Mouse (Mus musculus) liver, embryonic 12.5 days (tissue): ENCODE measurements at regions not wholly inside any gene's neighbourhood (a gene's known extent, or its start where the extent isn't known, plus 50 kb on each side); places are given as distances from the start of the nearest gene placed in this dataset.

Experiments
- ATAC-seq: fragments of 200-750 bp; cut with Nextera tagmentation; 2 replicates; pipeline ENCODE4 v1.8.0; 2017; ENCODE audit warnings: moderate number of reproducible peaks, mild to moderate bottlenecking, moderate library complexity
- H3K27ac ChIP-seq: fragments of 300-500 bp; sonication (generic); 2 replicates; pipeline ENCODE4 v1.5.1; 2016; ENCODE audit warnings: mild to moderate bottlenecking
- H3K27me3 ChIP-seq: fragments of 300-500 bp; sonication (generic); replicated peaks from 2 replicates; pipeline ENCODE4 v1.6.1; 2016; ENCODE audit warnings: mild to moderate bottlenecking, moderate library complexity
- H3K36me3 ChIP-seq: fragments of 300-500 bp; sonication (generic); 2 replicates; pipeline ENCODE4 v1.6.1; 2016; ENCODE audit warnings: mild to moderate bottlenecking, moderate library complexity
- H3K4me1 ChIP-seq: fragments of 300-500 bp; sonication (generic); 2 replicates; pipeline ENCODE4 v1.6.1; 2016
- H3K4me2 ChIP-seq: fragments of 300-500 bp; sonication (generic); 2 replicates; pipeline ENCODE4 v1.6.1; 2016; ENCODE audit warnings: mild to moderate bottlenecking, moderate library complexity
- H3K4me3 ChIP-seq: fragments of 300-500 bp; sonication (generic); 2 replicates; pipeline ENCODE4 v1.5.1; 2016; ENCODE audit warnings: mild to moderate bottlenecking, moderate library complexity
- H3K9ac ChIP-seq: fragments of 300-500 bp; sonication (generic); 2 replicates; pipeline ENCODE4 v1.6.1; 2016; ENCODE audit warnings: mild to moderate bottlenecking, moderate library complexity
- H3K9me3 ChIP-seq: fragments of 300-500 bp; sonication (generic); replicated peaks from 2 replicates; pipeline ENCODE4 v1.6.1; 2016; ENCODE audit warnings: mild to moderate bottlenecking, moderate library complexity
- WGBS: fragments of 180-500 bp; shearing (Covaris S2); methylation state at CpG from one replicate; pipeline ENCODE4 v1.1.7; 2016; ENCODE audit not compliant: insufficient replicate concordance; 5-methylcytosine and 5-hydroxymethylcytosine counted together

DNA sequence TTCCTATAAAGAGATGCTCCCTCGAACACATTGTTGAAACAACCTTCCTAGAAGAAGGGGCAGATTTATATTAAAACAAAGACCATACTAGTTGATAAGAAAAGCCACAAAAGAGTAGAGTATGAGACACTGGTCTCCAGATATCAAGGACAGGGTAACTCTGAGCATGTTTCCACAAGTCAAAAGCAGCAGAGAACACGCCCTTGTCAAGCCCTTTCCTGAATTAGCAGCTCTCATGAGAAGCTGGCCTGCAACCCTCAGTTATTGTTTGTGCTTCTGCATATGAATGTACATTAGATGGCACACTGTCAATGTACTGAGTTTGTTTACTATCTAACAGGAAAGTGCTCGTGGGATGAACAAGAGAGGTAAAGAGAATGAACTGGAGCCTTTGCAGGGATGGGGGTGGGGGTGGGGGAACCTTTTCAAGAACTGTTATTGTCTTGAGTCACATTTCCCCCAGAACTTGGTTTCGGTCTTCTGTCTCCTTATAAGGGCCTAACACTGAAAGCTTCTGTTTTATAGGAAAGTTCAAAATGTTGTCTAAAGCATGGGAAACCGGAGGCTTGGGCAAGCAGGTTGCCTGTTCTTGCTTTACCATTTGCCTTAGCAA lies 228.6 kb upstream of the Zpld1 start:
- Histone ChIP-seq H3K9ac (no peak overlapping the region), H3K9me3 (no peaks in the 10 kb centered on the region), H3K4me2 (no peak overlapping the region), H3K4me1 (peaks cover 5% of the 10 kb centered on the region; the same call in 1 of the 2 replicates), H3K27me3 (no peaks in the 10 kb centered on the region), H3K36me3 (no peaks in the 10 kb centered on the region), H3K27ac (no peak overlapping the region), H3K4me3 (no peak overlapping the region)
- ATAC-seq: no peak
- 56% methylated on average over 5 of the region's 5 CpGs for WGBS

DNA sequence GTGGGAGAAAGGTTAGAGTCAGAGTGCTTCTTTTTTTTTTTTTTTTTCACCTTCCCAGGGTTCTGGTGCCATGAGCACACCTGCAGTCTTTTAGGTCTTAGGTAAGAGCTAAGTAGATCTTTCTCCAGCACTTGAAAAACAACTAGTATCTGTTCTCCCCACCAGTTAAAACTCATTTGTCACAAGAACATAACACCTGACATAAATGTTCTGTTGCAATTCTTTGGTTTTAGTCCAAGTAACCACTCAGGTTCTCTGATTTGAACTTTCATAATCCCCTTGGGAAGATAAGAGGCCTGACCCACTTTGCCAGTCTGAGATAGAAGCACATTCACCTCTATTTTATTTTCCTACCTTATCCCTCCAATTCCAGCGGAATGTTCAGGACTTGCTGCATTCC lies 225.5 kb upstream of the Zpld1 start:
- no peak overlapping the region for H3K4me2 ChIP-seq
- H3K4me1 ChIP-seq: peaks cover 5% of the 10 kb centered on the region; the same call in 1 of the 2 replicates
- H3K27me3 ChIP-seq: no peaks in the 10 kb centered on the region
- no peak overlapping the region for H3K9ac ChIP-seq
- H3K27ac ChIP-seq: no peak overlapping the region
- no peak overlapping the region for H3K4me3 ChIP-seq
- no peaks in the 10 kb centered on the region for H3K9me3 ChIP-seq
- 72% methylated on average over 1 of the region's 1 CpGs for WGBS
- no peak for ATAC-seq
- no peaks in the 10 kb centered on the region for H3K36me3 ChIP-seq

DNA sequence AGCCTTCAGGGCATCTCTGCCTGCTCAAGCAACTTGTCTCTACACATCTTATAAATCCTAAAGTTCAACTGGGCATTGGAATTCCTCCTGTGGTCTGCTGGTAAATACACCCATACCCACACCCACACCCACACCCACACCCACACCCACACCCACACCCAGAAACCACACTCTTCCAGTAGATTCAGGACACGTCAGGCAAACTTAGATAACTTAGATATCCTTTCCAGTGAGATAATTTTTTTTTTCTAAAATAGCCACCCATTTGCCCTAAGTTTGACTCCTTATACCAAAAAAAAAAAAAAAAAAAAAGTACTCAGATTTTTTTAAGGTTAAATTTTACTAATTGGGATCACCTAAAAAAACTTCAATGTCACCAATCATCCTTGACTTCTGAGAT lies 224.5 kb upstream of the Zpld1 start:
- ATAC-seq: no peak
- Histone ChIP-seq H3K27me3 (no peaks in the 10 kb centered on the region), H3K4me3 (no peak overlapping the region), H3K9ac (no peak overlapping the region), H3K4me1 (peaks cover 5% of the 10 kb centered on the region; the same call in 1 of the 2 replicates), H3K27ac (no peak overlapping the region), H3K36me3 (no peaks in the 10 kb centered on the region), H3K9me3 (no peaks in the 10 kb centered on the region), H3K4me2 (no peak overlapping the region)
- 19% methylated on average over 1 of the region's 1 CpGs for WGBS

DNA sequence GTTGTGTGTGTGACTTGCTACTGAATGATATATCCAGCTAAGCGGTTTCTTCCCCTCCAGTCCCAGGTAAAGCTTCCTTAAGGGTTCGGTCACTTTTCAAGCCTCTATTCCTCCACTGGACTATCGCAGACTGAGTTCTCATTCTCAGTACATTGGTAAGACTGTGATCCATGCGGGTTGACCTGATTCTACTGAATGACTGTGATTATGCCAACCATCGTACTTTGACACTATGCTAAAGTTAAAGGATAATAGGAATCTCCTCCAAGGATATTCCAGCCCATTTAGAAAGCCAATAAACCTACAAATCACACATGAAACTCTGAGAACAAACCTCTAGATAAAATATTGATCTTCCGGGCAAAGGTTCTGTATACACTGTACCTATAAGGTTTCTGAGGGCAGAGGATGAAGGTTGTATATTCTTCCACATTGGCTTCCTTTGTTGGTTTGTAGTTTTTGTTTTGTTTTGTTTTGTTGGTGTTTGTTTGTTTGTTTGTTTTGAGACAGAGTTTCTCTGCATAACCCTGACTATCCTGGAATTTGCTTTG lies 223.7 kb upstream of the Zpld1 start:
- no peak for ATAC-seq
- no peak overlapping the region for H3K9ac ChIP-seq
- peaks cover 5% of the 10 kb centered on the region; the same call in 1 of the 2 replicates for H3K4me1 ChIP-seq
- H3K27ac ChIP-seq: no peak overlapping the region
- no peak overlapping the region for H3K4me2 ChIP-seq
- H3K4me3 ChIP-seq: no peak overlapping the region
- H3K27me3 ChIP-seq: no peaks in the 10 kb centered on the region
- WGBS: 76% methylated on average over 6 of the region's 6 CpGs
- H3K36me3 ChIP-seq: no peaks in the 10 kb centered on the region
- no peaks in the 10 kb centered on the region for H3K9me3 ChIP-seq

DNA sequence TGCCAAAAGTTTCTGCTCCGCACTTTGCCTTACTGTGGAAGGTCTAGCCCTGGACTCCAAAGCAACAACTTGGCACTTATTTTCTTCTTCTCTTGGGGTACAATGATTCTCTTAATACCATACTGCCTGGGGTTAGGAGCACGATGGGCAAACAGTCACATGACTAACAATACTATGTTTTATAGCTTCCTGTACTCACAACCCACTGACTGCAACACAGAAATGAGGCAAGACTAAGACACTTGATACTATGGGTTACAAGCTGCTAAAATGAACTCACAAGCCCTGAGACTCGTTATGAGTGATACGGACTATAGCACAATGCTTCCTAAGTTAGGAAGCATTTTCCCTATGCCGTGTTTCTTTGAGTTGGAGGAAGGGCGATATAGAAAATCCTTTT lies 222.3 kb upstream of the Zpld1 start:
- no peak for ATAC-seq
- no peaks in the 10 kb centered on the region for H3K9me3 ChIP-seq
- H3K4me2 ChIP-seq: no peak overlapping the region
- H3K27ac ChIP-seq: no peak overlapping the region
- H3K36me3 ChIP-seq: no peaks in the 10 kb centered on the region
- peaks cover 5% of the 10 kb centered on the region; the same call in 1 of the 2 replicates for H3K4me1 ChIP-seq
- no peak overlapping the region for H3K4me3 ChIP-seq
- 74% methylated on average over 6 of the region's 6 CpGs for WGBS
- no peaks in the 10 kb centered on the region for H3K27me3 ChIP-seq
- H3K9ac ChIP-seq: no peak overlapping the region

DNA sequence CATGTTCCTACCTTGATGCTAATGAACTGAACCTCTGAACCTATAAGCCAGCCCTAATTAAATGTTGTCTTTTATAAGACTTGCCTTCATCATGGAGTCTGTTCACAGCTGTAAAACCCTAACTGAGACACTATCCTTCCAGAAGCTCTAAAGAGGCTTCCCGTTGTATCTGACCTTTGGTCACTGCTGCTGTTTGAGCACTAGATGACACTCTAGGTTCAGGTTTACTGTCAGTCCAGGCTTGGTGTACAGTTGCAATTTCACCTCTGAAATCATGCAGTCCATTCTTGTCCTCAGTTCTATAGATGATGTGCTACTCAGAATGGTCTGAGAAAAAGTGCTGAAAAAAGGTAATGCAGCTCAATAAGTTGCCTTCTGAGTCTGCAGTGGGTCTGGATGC lies 221.9 kb upstream of the Zpld1 start:
- no peak for ATAC-seq
- H3K36me3 ChIP-seq: no peaks in the 10 kb centered on the region
- H3K27ac ChIP-seq: no peak overlapping the region
- H3K4me2 ChIP-seq: no peak overlapping the region
- 52% methylated on average over 1 of the region's 1 CpGs for WGBS
- peaks cover 5% of the 10 kb centered on the region; the same call in 1 of the 2 replicates for H3K4me1 ChIP-seq
- no peaks in the 10 kb centered on the region for H3K9me3 ChIP-seq
- no peak overlapping the region for H3K9ac ChIP-seq
- H3K4me3 ChIP-seq: no peak overlapping the region
- H3K27me3 ChIP-seq: no peaks in the 10 kb centered on the region

DNA sequence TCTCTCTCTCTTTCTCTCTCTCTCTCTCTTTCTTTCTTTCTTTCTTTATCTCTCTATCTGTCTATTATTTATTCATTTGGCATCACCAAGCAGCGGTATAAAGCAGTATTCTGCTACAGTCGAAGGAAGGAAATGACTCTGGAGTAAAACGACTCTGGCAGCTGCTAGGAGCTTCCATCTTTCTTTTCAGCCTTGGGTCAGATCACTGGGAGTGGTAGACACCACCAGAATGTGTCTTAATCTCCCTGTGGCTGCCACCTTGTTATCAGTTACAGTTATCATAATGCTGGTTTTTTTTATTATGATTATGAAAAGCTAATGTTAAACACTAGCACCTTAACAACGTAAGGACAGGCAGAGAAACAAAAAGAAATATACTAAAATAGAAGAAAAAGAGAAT lies 219.2 kb upstream of the Zpld1 start:
- no peaks in the 10 kb centered on the region for H3K27me3 ChIP-seq
- no peak overlapping the region for H3K4me3 ChIP-seq
- no peak overlapping the region for H3K4me2 ChIP-seq
- 57% methylated on average over 4 of the region's 4 CpGs for WGBS
- H3K4me1 ChIP-seq: peaks cover 2% of the 10 kb centered on the region; the same call in 1 of the 2 replicates
- no peaks in the 10 kb centered on the region for H3K36me3 ChIP-seq
- no peak overlapping the region for H3K27ac ChIP-seq
- no peak overlapping the region for H3K9ac ChIP-seq
- ATAC-seq: no peak
- no peaks in the 10 kb centered on the region for H3K9me3 ChIP-seq

DNA sequence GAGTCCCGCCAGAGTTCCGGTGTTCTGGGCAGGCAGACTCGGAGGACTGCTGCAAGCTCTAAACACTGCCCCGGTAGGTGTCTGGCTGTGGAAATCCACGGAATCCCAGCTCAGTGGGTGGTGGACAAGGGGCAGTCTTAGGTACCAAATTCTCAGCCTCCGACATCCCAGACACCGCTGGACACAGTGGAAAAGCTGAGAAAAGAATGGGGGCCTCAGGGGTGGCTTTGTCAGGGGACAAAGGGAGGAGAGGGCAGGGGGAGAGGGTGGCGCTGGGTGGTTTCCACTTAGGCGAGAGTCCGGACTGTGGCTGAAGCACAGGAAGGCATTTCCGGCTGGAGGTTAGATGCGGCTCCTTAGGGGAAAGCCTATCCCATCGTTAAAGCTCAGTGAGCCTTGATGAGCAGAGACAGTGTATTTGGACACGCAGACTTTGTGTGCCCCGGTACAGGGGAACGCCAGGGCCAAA lies 217.5 kb upstream of the Zpld1 start:
- no peak overlapping the region for H3K4me2 ChIP-seq

DNA sequence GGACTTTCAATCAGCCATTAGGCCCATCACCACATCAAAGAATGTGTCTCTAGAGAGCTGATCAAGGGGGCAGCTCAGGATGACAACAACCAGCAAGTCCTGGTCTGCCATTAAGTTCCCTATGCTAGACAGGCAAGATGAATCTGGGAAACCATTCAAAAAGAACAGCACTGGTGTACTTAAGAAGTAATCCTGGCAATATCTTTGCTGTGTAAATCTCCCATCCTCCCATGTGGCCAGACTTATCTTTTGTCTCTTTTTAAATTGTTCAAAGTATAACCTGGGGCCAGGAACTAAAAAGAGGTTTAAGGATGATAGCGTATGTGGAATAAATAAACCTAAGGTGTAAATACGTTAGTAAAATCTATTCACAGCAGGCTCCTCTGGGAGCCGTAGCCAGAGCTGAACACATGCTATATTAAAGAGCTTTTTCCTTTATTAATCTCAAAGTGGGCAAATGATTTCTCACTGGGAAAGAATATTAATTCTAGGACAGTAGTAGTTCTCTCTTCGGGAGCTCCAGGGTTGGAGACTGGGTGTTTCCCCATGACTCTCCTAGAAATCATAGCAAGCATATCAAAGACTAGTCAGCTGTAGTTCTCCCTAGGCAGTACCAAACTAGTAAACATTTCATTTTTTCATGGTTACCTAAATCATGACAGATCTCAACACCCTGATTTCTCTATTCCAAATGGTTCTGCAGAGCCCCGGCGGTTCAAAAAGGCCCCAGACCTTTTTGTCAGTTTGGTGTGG lies 216.8 kb upstream of the Zpld1 start:
- Histone ChIP-seq H3K27ac (no peak overlapping the region), H3K4me2 (no peak overlapping the region), H3K9ac (no peak overlapping the region), H3K4me1 (no peaks in the 10 kb centered on the region), H3K4me3 (no peak overlapping the region), H3K27me3 (no peaks in the 10 kb centered on the region), H3K36me3 (no peaks in the 10 kb centered on the region), H3K9me3 (no peaks in the 10 kb centered on the region)
- WGBS: 79% methylated on average over 6 of the region's 6 CpGs
- ATAC-seq: no peak

More for the DNA sequence above, 217.5 kb upstream of the Zpld1 start:
- ATAC-seq: no peak
- Histone ChIP-seq H3K27me3 (no peaks in the 10 kb centered on the region), H3K9me3 (no peaks in the 10 kb centered on the region), H3K4me3 (no peak overlapping the region), H3K4me1 (no peaks in the 10 kb centered on the region), H3K9ac (no peak overlapping the region), H3K27ac (no peak overlapping the region), H3K36me3 (no peaks in the 10 kb centered on the region)
- 65% methylated on average over 16 of the region's 16 CpGs for WGBS

DNA sequence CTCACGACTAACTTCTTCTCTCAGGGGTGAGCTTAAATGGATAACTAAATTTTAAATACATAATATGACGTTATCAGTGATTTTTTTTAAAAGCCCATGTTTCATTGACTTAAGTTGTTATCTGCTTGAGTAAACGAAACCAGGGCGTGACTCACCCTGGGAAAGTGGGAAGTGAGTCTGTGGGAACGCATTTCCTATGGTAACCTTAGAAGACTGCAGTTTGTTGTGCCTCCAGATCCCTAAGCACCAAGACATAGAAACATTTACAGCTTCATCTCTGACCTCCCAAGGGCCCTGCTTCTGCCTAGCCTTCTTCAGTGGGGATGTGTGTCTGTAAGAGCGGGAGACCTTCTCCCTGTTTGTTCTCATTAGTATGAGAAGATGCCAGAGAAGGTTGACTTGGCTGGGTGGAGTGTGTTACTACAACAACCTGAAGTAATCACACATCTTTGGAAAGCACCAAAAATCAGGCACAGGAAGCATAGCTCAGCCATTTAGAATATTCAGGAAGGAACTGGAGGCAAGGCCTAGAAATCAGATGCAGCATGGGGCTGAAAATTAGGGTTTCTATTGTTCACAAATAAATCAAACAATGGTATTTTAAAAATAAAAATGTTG lies 207.1 kb upstream of the Zpld1 start:
- no peaks in the 10 kb centered on the region for H3K4me1 ChIP-seq
- no peak overlapping the region for H3K27ac ChIP-seq
- no peak overlapping the region for H3K9ac ChIP-seq
- H3K4me2 ChIP-seq: no peak overlapping the region
- ATAC-seq: no peak
- H3K9me3 ChIP-seq: no peaks in the 10 kb centered on the region
- H3K27me3 ChIP-seq: no peaks in the 10 kb centered on the region
- H3K4me3 ChIP-seq: no peak overlapping the region
- WGBS: 30% methylated on average over 6 of the region's 6 CpGs
- no peaks in the 10 kb centered on the region for H3K36me3 ChIP-seq

DNA sequence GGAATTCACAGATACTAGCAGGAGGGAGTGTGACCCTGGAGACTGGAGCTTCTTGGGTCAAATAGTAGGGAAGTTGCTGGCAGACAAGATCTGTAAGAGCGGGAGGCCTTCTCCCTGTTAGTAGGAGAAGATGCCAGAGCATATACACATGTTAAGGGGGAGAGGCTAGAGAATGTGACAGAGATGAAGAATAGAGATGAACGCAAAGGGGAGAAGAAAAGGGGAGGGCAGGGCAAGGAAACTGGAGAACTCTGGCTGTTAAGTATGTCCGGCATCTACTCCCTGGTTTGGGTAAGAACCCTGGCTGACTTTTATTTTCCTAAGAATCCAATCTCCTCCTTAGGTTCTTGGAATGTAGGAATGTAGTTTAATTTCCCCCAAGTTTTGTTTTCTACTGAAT lies 206.5 kb upstream of the Zpld1 start:
- H3K4me1 ChIP-seq: no peaks in the 10 kb centered on the region
- no peaks in the 10 kb centered on the region for H3K36me3 ChIP-seq
- H3K4me2 ChIP-seq: no peak overlapping the region
- 67% methylated on average over 3 of the region's 3 CpGs for WGBS
- no peaks in the 10 kb centered on the region for H3K27me3 ChIP-seq
- no peak for ATAC-seq
- no peak overlapping the region for H3K9ac ChIP-seq
- H3K9me3 ChIP-seq: no peaks in the 10 kb centered on the region
- H3K4me3 ChIP-seq: no peak overlapping the region
- H3K27ac ChIP-seq: no peak overlapping the region

DNA sequence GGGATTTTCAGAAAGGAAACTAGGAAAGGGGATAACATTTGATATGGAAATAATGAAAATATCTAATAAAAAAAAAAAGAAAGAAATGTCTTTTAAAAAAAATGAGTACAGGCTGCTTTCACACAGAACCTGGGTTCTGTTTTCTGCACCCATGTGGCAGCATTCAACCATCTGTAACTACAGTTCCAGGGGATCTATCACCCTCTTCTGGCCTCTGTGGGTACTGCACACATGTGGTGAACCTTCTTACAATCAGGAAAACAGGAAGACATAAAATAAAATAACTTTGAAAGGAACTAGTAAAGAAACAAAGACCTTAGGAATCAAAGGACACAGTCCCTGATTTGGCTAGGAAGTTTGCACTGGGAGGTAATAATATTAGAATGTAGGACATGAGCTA lies 205.5 kb upstream of the Zpld1 start:
- no peak overlapping the region for H3K4me3 ChIP-seq
- H3K4me1 ChIP-seq: no peaks in the 10 kb centered on the region
- H3K27ac ChIP-seq: no peak overlapping the region
- no peak for ATAC-seq
- no peaks in the 10 kb centered on the region for H3K9me3 ChIP-seq
- no peaks in the 10 kb centered on the region for H3K36me3 ChIP-seq
- no peaks in the 10 kb centered on the region for H3K27me3 ChIP-seq
- H3K9ac ChIP-seq: no peak overlapping the region
- no peak overlapping the region for H3K4me2 ChIP-seq
